Comparison of ENCODE assay signal across 26 mouse cellular contexts in genomic region chr14:11680621-11681020, GRCm38 (mm10).
A peak's percentile ranks its signal among the peaks of the same experiment; 100 is the strongest.
DNase-seq lines count a peak whose midpoint lies in the region; ATAC-seq and TF ChIP-seq lines count a peak whose summit lies in the region.
"Had no signal": no experiment of that assay in that cellular context is flagged by ENCODE, and none has a peak within 500 bp of the region (broad histone marks: within the 10 kb centered on the region; RNA-seq: fewer than 3 reads in every experiment).

No protein-coding gene starts in this region.

- peak; percentile 10 for DNase-seq in limb, embryonic 14.5 days (ENCODE audit: low spot score)
- no peak for DNase-seq in limb, embryonic 10.5 days (ENCODE audit: low spot score)
- DNase-seq in lung, postnatal 0 days (ENCODE audit: low spot score) = peak; percentile 38
- no peak for DNase-seq in lung, postnatal 14 days
- peak; percentile 27 for DNase-seq in lung, postnatal 36 days
- no peak for DNase-seq in lung, adult 2 months
- DNase-seq in Muller cell, postnatal 12 days (ENCODE audit: inconsistent ontology term) = peak; percentile 81
- DNase-seq in left cerebral cortex, postnatal 36 days (ENCODE audit: low spot score in 2 of 2) = no peak
- DNase-seq: adrenal gland, adult 8-10 months; adrenal gland, postnatal 14 days; adrenal gland, postnatal 36 days; B cell, adult 2 months; cerebellum, adult 11-12 months; cerebellum, adult 2 months; cerebellum, adult 9-10 months; cerebellum, postnatal 10 days; cerebellum, postnatal 25 days had no signal

- H3K36me3 ChIP-seq in limb, embryonic 14.5 days (ENCODE audit: control insufficient read depth, insufficient read depth, low read length) = no peaks in the 10 kb centered on the region
- no peaks in the 10 kb centered on the region for H3K36me3 ChIP-seq in limb, embryonic 10.5 days
- H3K36me3 ChIP-seq in lung, postnatal 0 days (ENCODE audit: insufficient read depth, low read length) = no peaks in the 10 kb centered on the region
- H3K36me3 ChIP-seq: embryonic facial prominence, embryonic 10.5 days; embryonic facial prominence, embryonic 12.5 days; forebrain, embryonic 15.5 days; G1E had no signal

- no peak overlapping the region for H3K9ac ChIP-seq in limb, embryonic 14.5 days (ENCODE audit: low read depth, low read length, severe bottlenecking)
- H3K9ac ChIP-seq in lung, postnatal 0 days (replicated peaks; ENCODE audit: low read depth) = no peak overlapping the region
- H3K9ac ChIP-seq: embryonic facial prominence, embryonic 12.5 days; forebrain, embryonic 13.5 days; forebrain, embryonic 15.5 days had no signal

- H3K4me1 ChIP-seq in limb, embryonic 14.5 days (ENCODE audit: control insufficient read depth, insufficient read depth, low read length) = peaks cover 22% of the 10 kb centered on the region
- peaks cover 42% of the 10 kb centered on the region for H3K4me1 ChIP-seq in limb, embryonic 10.5 days
- H3K4me1 ChIP-seq in lung, postnatal 0 days (ENCODE audit: insufficient read depth, low read depth, low read length) = no peaks in the 10 kb centered on the region; the same call in 1 of the 2 replicates
- peaks cover 13% of the 10 kb centered on the region for H3K4me1 ChIP-seq in lung, adult 2 months (ENCODE audit: control insufficient read depth, insufficient read depth, low read length)

- 82% methylated on average over 2 of the region's 2 CpGs for WGBS in limb, embryonic 14.5 days
- 90% methylated on average over 2 of the region's 2 CpGs for WGBS in limb, embryonic 10.5 days
- WGBS in lung, postnatal 0 days = 59% methylated on average over 2 of the region's 2 CpGs
- WGBS in lung, adult 2 months = 59% methylated on average over 2 of the region's 2 CpGs

- no peak overlapping the region for H3K27ac ChIP-seq in limb, embryonic 14.5 days (replicated peaks; ENCODE audit: low read depth, low read length)
- H3K27ac ChIP-seq in limb, embryonic 10.5 days = no peak overlapping the region
- H3K27ac ChIP-seq in lung, postnatal 0 days (ENCODE audit: low read length) = no peak overlapping the region
- H3K27ac ChIP-seq: embryonic facial prominence, embryonic 10.5 days; embryonic facial prominence, embryonic 12.5 days; forebrain, embryonic 13.5 days; forebrain, embryonic 15.5 days had no signal

- TF ChIP-seq CTCF in lung, postnatal 0 days (IDR thresholded peaks at IDR 0.05) = no peak
- no peak for TF ChIP-seq CTCF in lung, adult 2 months (IDR thresholded peaks at IDR 0.05; ENCODE audit: insufficient read depth, low read length)

- H3K4me2 ChIP-seq in limb, embryonic 14.5 days (replicated peaks; ENCODE audit: low read depth, low read length, severe bottlenecking) = no peak overlapping the region
- H3K4me2 ChIP-seq in lung, postnatal 0 days (replicated peaks; ENCODE audit: low read depth, low read length) = no peak overlapping the region
- H3K4me2 ChIP-seq: embryonic facial prominence, embryonic 12.5 days; forebrain, embryonic 13.5 days; forebrain, embryonic 15.5 days had no signal

- intact Hi-C loops in left cerebral cortex, postnatal 36 days (cut with DNase I) = no loop called here

- TF ChIP-seq EP300 in lung, postnatal 0 days (IDR thresholded peaks at IDR 0.05) = 0 out of 2 replicates have a peak, but pooled peaks have one; percentile 40

- TF ChIP-seq POLR2A in limb, embryonic 14.5 days (IDR thresholded peaks at IDR 0.05; ENCODE audit: borderline replicate concordance, extremely low read depth, insufficient read depth, insufficient read length) = no peak
- no peak for TF ChIP-seq POLR2A in lung, adult 2 months (IDR thresholded peaks at IDR 0.05; ENCODE audit: borderline replicate concordance, extremely low read depth, low read depth, low read length)

- no peak for ATAC-seq in limb, embryonic 14.5 days (ENCODE audit: low FRiP score, low read depth)
- peak; percentile 34; the same call in 1 of the 2 replicates for ATAC-seq in lung, postnatal 0 days
- ATAC-seq: activated CD4-positive, CD25-positive, alpha-beta regulatory T cell, adult 4 months; CD4-positive, CD25-positive, alpha-beta regulatory T cell, adult 4 months; forebrain, embryonic 13.5 days; forebrain, embryonic 15.5 days; Patski had no signal

- no peak overlapping the region for H3K4me3 ChIP-seq in limb, embryonic 14.5 days (replicated peaks; ENCODE audit: low read length)
- H3K4me3 ChIP-seq in limb, embryonic 10.5 days = no peak overlapping the region
- no peak overlapping the region for H3K4me3 ChIP-seq in lung, postnatal 0 days (ENCODE audit: low read depth, low read length)
- H3K4me3 ChIP-seq in lung, adult 2 months (replicated peaks; ENCODE audit: extremely low read depth, low read depth, low read length) = no peak overlapping the region
- H3K4me3 ChIP-seq: embryonic facial prominence, embryonic 10.5 days; embryonic facial prominence, embryonic 12.5 days; forebrain, embryonic 13.5 days; forebrain, embryonic 15.5 days had no signal

- H3K9me3 ChIP-seq in limb, embryonic 14.5 days (ENCODE audit: control insufficient read depth, low read length) = no peaks in the 10 kb centered on the region
- H3K9me3 ChIP-seq in limb, embryonic 10.5 days (replicated peaks) = no peaks in the 10 kb centered on the region
- no peaks in the 10 kb centered on the region for H3K9me3 ChIP-seq in lung, postnatal 0 days (ENCODE audit: low read length)
- H3K9me3 ChIP-seq: embryonic facial prominence, embryonic 10.5 days; embryonic facial prominence, embryonic 12.5 days; forebrain, embryonic 13.5 days; forebrain, embryonic 15.5 days; G1E had no signal

- H3K27me3 ChIP-seq in limb, embryonic 14.5 days (ENCODE audit: control insufficient read depth, insufficient read depth, low read length) = no peaks in the 10 kb centered on the region
- H3K27me3 ChIP-seq in limb, embryonic 10.5 days (ENCODE audit: low read depth, poor library complexity, severe bottlenecking) = no peaks in the 10 kb centered on the region
- no peaks in the 10 kb centered on the region for H3K27me3 ChIP-seq in lung, postnatal 0 days (replicated peaks; ENCODE audit: insufficient read depth, low read length)
- H3K27me3 ChIP-seq: CH12.LX; embryonic facial prominence, embryonic 12.5 days; forebrain, embryonic 13.5 days; forebrain, embryonic 15.5 days; Patski had no signal

Comparison
In these comparisons a context has a peak if more than half of its experiments do, and no peak if none do; other contexts are left out.
1. DNase-seq: peak in limb, embryonic 14.5 days (single experiment), lung, postnatal 0 days (single experiment), lung, postnatal 36 days (single experiment) and Muller cell, postnatal 12 days (single experiment); none in limb, embryonic 10.5 days (single experiment), lung, postnatal 14 days (single experiment), lung, adult 2 months (single experiment) and left cerebral cortex, postnatal 36 days (0 of 2).